ENCODE assay signal across 8 mouse cellular contexts in genomic region chr5:35671474-35671891, GRCm38 (mm10). TPM values are rescaled to one million over a fixed set of nuclear protein-coding genes. Genes with fewer than 3 reads are reported as not detected.
DNase-seq lines count a peak whose midpoint lies in the region; ATAC-seq lines count a peak whose summit lies in the region.

No protein-coding gene starts in this region.

- no peaks in the 10 kb centered on the region for H3K27me3 ChIP-seq in limb, embryonic 11.5 days (ENCODE audit: control insufficient read depth, insufficient read depth, low read length)

- H3K4me1 ChIP-seq in limb, embryonic 11.5 days (ENCODE audit: control insufficient read depth, insufficient read depth, low read length) = peaks cover 26% of the 10 kb centered on the region

- H3K4me2 ChIP-seq in limb, embryonic 11.5 days (ENCODE audit: low read depth, severe bottlenecking) = no peak overlapping the region

- no peak for ATAC-seq in limb, embryonic 11.5 days (ENCODE audit: insufficient number of reproducible peaks, low FRiP score, low TSS enrichment, low read depth)

- 82% methylated on average over 9 of the region's 9 CpGs for WGBS in limb, embryonic 11.5 days

- H3K9ac ChIP-seq in limb, embryonic 11.5 days (ENCODE audit: low read length) = no peak overlapping the region

- peak; percentile 59 to 75 for DNase-seq in adrenal gland, adult (ENCODE audit: inconsistent age in 2 of 2, low spot score in 1 of 2)
- no peak for DNase-seq in adrenal gland, postnatal 4 days (ENCODE audit: low spot score in 2 of 2)
- peak; percentile 20 for DNase-seq in brain, embryonic 18.5 days (ENCODE audit: low read depth, low spot score)
- peak; percentile 99 for DNase-seq in heart, adult 11 months
- peak; percentile 52 to 57 for DNase-seq in kidney, adult 8-10 months
- no peak for DNase-seq in limb, embryonic 11.5 days (ENCODE audit: low spot score)
- DNase-seq in right cerebral cortex, postnatal 10 days (ENCODE audit: low spot score in 2 of 2) = peak; percentile 83 to 88
- DNase-seq in B cell, adult 2 months = no peak

- H3K9me3 ChIP-seq in limb, embryonic 11.5 days (ENCODE audit: control insufficient read depth, low read length) = no peaks in the 10 kb centered on the region

- no peak overlapping the region for H3K4me3 ChIP-seq in limb, embryonic 11.5 days (ENCODE audit: low read depth, low read length)

- peak overlapping the region; percentile 30; the same call in 1 of the 2 replicates for H3K27ac ChIP-seq in limb, embryonic 11.5 days (replicated peaks; ENCODE audit: low read depth, low read length)

- no peaks in the 10 kb centered on the region for H3K36me3 ChIP-seq in limb, embryonic 11.5 days (ENCODE audit: control insufficient read depth, insufficient read depth, low read length)

RNA-seq across cellular contexts. Expression of gene Htra3, which starts 8.1 kb away (rescaled TPM):
- 10 to 100 TPM; 39.0 to 45.2 TPM for total RNA-seq in adrenal gland, postnatal 4 days (2021)
- 0.89 and 1.6 TPM in 2 replicates for polyA plus RNA-seq in limb, embryonic 11.5 days (2014; fragmentation: Nextera tagmentation; extraction: Ambion mirVana)

Comparison
In these comparisons a context has a peak if more than half of its experiments do, and no peak if none do; other contexts are left out.
1. DNase-seq: peak in adrenal gland, adult (2 of 2), brain, embryonic 18.5 days (single experiment), heart, adult 11 months (single experiment), kidney, adult 8-10 months (2 of 2) and right cerebral cortex, postnatal 10 days (2 of 2); none in adrenal gland, postnatal 4 days (0 of 2), limb, embryonic 11.5 days (single experiment) and B cell, adult 2 months (0 of 2).